ENCODE assay signal across 8 mouse cellular contexts in genomic region chr19:47464304-47465241, GRCm38 (mm10). TPM values are rescaled to one million over a fixed set of nuclear protein-coding genes. Genes with fewer than 3 reads are reported as not detected.
DNase-seq lines count a peak whose midpoint lies in the region; ATAC-seq and TF ChIP-seq lines count a peak whose summit lies in the region.

Sh3pxd2a (minus strand) TSS chr19:47464401.

- DNase-seq in adrenal gland, adult 8-10 months = no peak
- DNase-seq in forebrain, postnatal 0 days = peak; percentile 58
- DNase-seq in hindbrain, embryonic 10.5 days (ENCODE audit: low spot score) = peak; percentile 83
- peak; percentile 43 for DNase-seq in left cerebral cortex, postnatal 4 days
- DNase-seq in midbrain, embryonic 11.5 days (ENCODE audit: low spot score, missing footprints) = peak; percentile 96
- DNase-seq in testis, postnatal 10 days (ENCODE audit: low spot score) = peak; percentile 68

- H3K27ac ChIP-seq in forebrain, postnatal 0 days (ENCODE audit: low read depth, low read length) = peak within 1 kb of the TSS; percentile 70
- peak within 1 kb of the TSS; percentile 97 for H3K27ac ChIP-seq in hindbrain, embryonic 10.5 days
- peak within 1 kb of the TSS; percentile 77 for H3K27ac ChIP-seq in midbrain, embryonic 11.5 days (ENCODE audit: low read depth, low read length)

- ATAC-seq in erythroblast, adult 5-6 weeks (replicated peaks; ENCODE audit: low FRiP score, poor library complexity, severe bottlenecking) = no peak
- ATAC-seq in forebrain, postnatal 0 days = peak; percentile 85
- peak; percentile 91 for ATAC-seq in midbrain, embryonic 11.5 days (ENCODE audit: low FRiP score)

- H3K9ac ChIP-seq in forebrain, postnatal 0 days = peak within 1 kb of the TSS; percentile 71
- peak within 1 kb of the TSS; percentile 85 for H3K9ac ChIP-seq in midbrain, embryonic 11.5 days (ENCODE audit: low read length)

- TF ChIP-seq CTCF in forebrain, postnatal 0 days (IDR thresholded peaks at IDR 0.05; ENCODE audit: low read depth) = no peak

- peaks cover 43% of the 10 kb centered on the region for H3K4me1 ChIP-seq in erythroblast, embryonic 14.5 days (ENCODE audit: control insufficient read depth)
- H3K4me1 ChIP-seq in forebrain, postnatal 0 days (ENCODE audit: insufficient read depth) = 0 out of 2 replicates have a peak, but pooled peaks cover 7% of the 10 kb centered on the region
- peaks cover 55% of the 10 kb centered on the region for H3K4me1 ChIP-seq in hindbrain, embryonic 10.5 days (replicated peaks)
- peaks cover 15% of the 10 kb centered on the region for H3K4me1 ChIP-seq in midbrain, embryonic 11.5 days (ENCODE audit: control insufficient read depth, insufficient read depth, low read length)

- peak within 1 kb of the TSS; percentile 72 for H3K4me3 ChIP-seq in erythroblast, embryonic 14.5 days (replicated peaks)
- H3K4me3 ChIP-seq in forebrain, postnatal 0 days (ENCODE audit: low read depth, low read length) = peak within 1 kb of the TSS; percentile 85
- H3K4me3 ChIP-seq in hindbrain, embryonic 10.5 days = peak within 1 kb of the TSS; percentile 86
- H3K4me3 ChIP-seq in midbrain, embryonic 11.5 days (ENCODE audit: low read depth, low read length) = peak within 1 kb of the TSS; percentile 70

- H3K9me3 ChIP-seq in erythroblast, embryonic 14.5 days (ENCODE audit: control insufficient read depth, low read length) = peaks cover 11% of the 10 kb centered on the region
- H3K9me3 ChIP-seq in forebrain, postnatal 0 days (ENCODE audit: low read length) = no peaks in the 10 kb centered on the region
- H3K9me3 ChIP-seq in hindbrain, embryonic 10.5 days = peaks cover 4% of the 10 kb centered on the region; the same call in 1 of the 2 replicates
- H3K9me3 ChIP-seq in midbrain, embryonic 11.5 days (ENCODE audit: control insufficient read depth, low read length) = no peaks in the 10 kb centered on the region

- H3K36me3 ChIP-seq in erythroblast, embryonic 14.5 days (ENCODE audit: control insufficient read depth) = no peaks in the 10 kb centered on the region
- no peaks in the 10 kb centered on the region for H3K36me3 ChIP-seq in forebrain, postnatal 0 days (ENCODE audit: insufficient read depth)
- peaks cover 9% of the 10 kb centered on the region for H3K36me3 ChIP-seq in hindbrain, embryonic 10.5 days
- no peaks in the 10 kb centered on the region for H3K36me3 ChIP-seq in midbrain, embryonic 11.5 days (ENCODE audit: control insufficient read depth, insufficient read depth, low read length)

- intact Hi-C loops in left cerebral cortex, postnatal 4 days (cut with DNase I) = no loop called here

- WGBS in forebrain, postnatal 0 days = 1% methylated on average over 53 of the region's 70 CpGs
- WGBS in hindbrain, embryonic 10.5 days = under 1% methylated on average over 56 of the region's 70 CpGs
- 1% methylated on average over 49 of the region's 70 CpGs for WGBS in midbrain, embryonic 11.5 days

- peak within 1 kb of the TSS; percentile 72 for H3K4me2 ChIP-seq in forebrain, postnatal 0 days (ENCODE audit: low read depth)
- peak within 1 kb of the TSS; percentile 89 for H3K4me2 ChIP-seq in midbrain, embryonic 11.5 days

- peaks cover 74% of the 10 kb centered on the region for H3K27me3 ChIP-seq in erythroblast, embryonic 14.5 days (ENCODE audit: control insufficient read depth)
- no peaks in the 10 kb centered on the region for H3K27me3 ChIP-seq in forebrain, postnatal 0 days (ENCODE audit: insufficient read depth, low read length)
- peaks cover 7% of the 10 kb centered on the region; the same call in 1 of the 2 replicates for H3K27me3 ChIP-seq in hindbrain, embryonic 10.5 days (ENCODE audit: insufficient read depth, poor library complexity, severe bottlenecking)
- peaks cover 4% of the 10 kb centered on the region; the same call in 1 of the 2 replicates for H3K27me3 ChIP-seq in midbrain, embryonic 11.5 days (ENCODE audit: control insufficient read depth, insufficient read depth, low read length)

RNA-seq across cellular contexts. Expression of gene Sh3pxd2a, which starts in this region (rescaled TPM):
- 0.10 and 0.13 TPM in 2 replicates for polyA plus RNA-seq in erythroblast, embryonic 14.5 days (2012)
- total RNA-seq in erythroblast, adult 5-6 weeks (2015; ENCODE audit: low replicate concordance) = 0.19 and 1.5 TPM in 2 replicates
- 1.1 and 1.4 TPM in 2 replicates for total RNA-seq in erythroblast, adult 5-6 weeks (2017; ENCODE audit: low replicate concordance)
- 10 to 100 TPM; 26.9 to 54.9 (median 36.4) TPM for total RNA-seq in adrenal gland, adult 8-10 months (2022)
- total RNA-seq in forebrain, postnatal 0 days (2014; rRNA removed) = 16.1 and 20.8 TPM in 2 replicates
- polyA plus RNA-seq in forebrain, postnatal 0 days (2015; fragmentation: Nextera tagmentation; extraction: Ambion mirVana) = 0.98 and 1.2 TPM in 2 replicates
- 2.7 TPM in 2 replicates for polyA plus RNA-seq in hindbrain, embryonic 10.5 days (2016; fragmentation: Nextera tagmentation; extraction: Ambion mirVana)
- total RNA-seq in left cerebral cortex, postnatal 4 days (2021) = 10 to 100 TPM; 25.0 to 25.1 TPM
- polyA plus RNA-seq in midbrain, embryonic 11.5 days (2014; fragmentation: Nextera tagmentation; extraction: Ambion mirVana) = 4.0 and 4.1 TPM in 2 replicates
